Mouse (Mus musculus): ENCODE measurements around the gene Rpl7l1. TPM values are rescaled to one million over a fixed set of nuclear protein-coding genes. Genes with fewer than 3 reads are reported as not detected.

Rpl7l1 gene
- 195 and 196 TPM in 2 replicates for polyA plus RNA-seq (2014; fragmentation: Nextera tagmentation; extraction: Ambion mirVana)

- H3K4me1 ChIP-seq (ENCODE audit: control insufficient read depth, insufficient read depth, low read length) = no peaks in the 10 kb centered on the region
Measured at GRCm38 (mm10) chr17:46782341-46783221, at the start of gene Rpl7l1. TSS of gene Rpl7l1 (minus strand) at chr17:46782672.

GRCm38 (mm10) chr17:46829856-46830535 lies 47.5 kb upstream of the Rpl7l1 start:
- WGBS = 89% methylated on average over 11 of the region's 11 CpGs
- no peak for DNase-seq (ENCODE audit: low spot score)
- H3K9ac ChIP-seq (ENCODE audit: low read length) = no peak overlapping the region
- no peaks in the 10 kb centered on the region for H3K4me1 ChIP-seq (ENCODE audit: control insufficient read depth, insufficient read depth, low read length)
- no peaks in the 10 kb centered on the region for H3K27me3 ChIP-seq (ENCODE audit: control insufficient read depth, insufficient read depth, low read length)
- H3K4me3 ChIP-seq (ENCODE audit: low read depth, low read length) = no peak overlapping the region
- no peak for ATAC-seq (ENCODE audit: insufficient number of reproducible peaks, low FRiP score, low TSS enrichment, low read depth)
- H3K9me3 ChIP-seq (ENCODE audit: control insufficient read depth, low read length) = no peaks in the 10 kb centered on the region
- H3K27ac ChIP-seq (replicated peaks; ENCODE audit: low read depth, low read length) = no peak overlapping the region
- H3K36me3 ChIP-seq (ENCODE audit: control insufficient read depth, insufficient read depth, low read length) = 0 out of 2 replicates have a peak, but pooled peaks cover 4% of the 10 kb centered on the region
- H3K4me2 ChIP-seq (ENCODE audit: low read depth, severe bottlenecking) = no peak overlapping the region

More at GRCm38 (mm10) chr17:46782341-46783221, at the start of gene Rpl7l1:
- H3K27ac ChIP-seq (replicated peaks; ENCODE audit: low read depth, low read length) = peak within 1 kb of the TSS; percentile 81
- ATAC-seq (ENCODE audit: insufficient number of reproducible peaks, low FRiP score, low TSS enrichment, low read depth) = peak; percentile 83
- no peaks in the 10 kb centered on the region for H3K27me3 ChIP-seq (ENCODE audit: control insufficient read depth, insufficient read depth, low read length)
- peak within 1 kb of the TSS; percentile 81 for H3K9ac ChIP-seq (ENCODE audit: low read length)
- DNase-seq (ENCODE audit: low spot score) = peak; percentile 95
- peak within 1 kb of the TSS; percentile 72 for H3K4me2 ChIP-seq (ENCODE audit: low read depth, severe bottlenecking)
- H3K9me3 ChIP-seq (ENCODE audit: control insufficient read depth, low read length) = no peaks in the 10 kb centered on the region
- H3K4me3 ChIP-seq (ENCODE audit: low read depth, low read length) = peak within 1 kb of the TSS; percentile 76
- WGBS = under 1% methylated on average over 44 of the region's 44 CpGs
- H3K36me3 ChIP-seq (ENCODE audit: control insufficient read depth, insufficient read depth, low read length) = peaks cover 27% of the 10 kb centered on the region

- H3K4me1 ChIP-seq (ENCODE audit: control insufficient read depth, insufficient read depth, low read length) = no peaks in the 10 kb centered on the region
- no peak overlapping the region for H3K9ac ChIP-seq (ENCODE audit: low read length)
- no peak for ATAC-seq (ENCODE audit: insufficient number of reproducible peaks, low FRiP score, low TSS enrichment, low read depth)
- no peak overlapping the region for H3K27ac ChIP-seq (replicated peaks; ENCODE audit: low read depth, low read length)
- 86% methylated on average over 3 of the region's 3 CpGs for WGBS
- no peak for DNase-seq (ENCODE audit: low spot score)
- H3K27me3 ChIP-seq (ENCODE audit: control insufficient read depth, insufficient read depth, low read length) = no peaks in the 10 kb centered on the region
- H3K4me3 ChIP-seq (ENCODE audit: low read depth, low read length) = no peak overlapping the region
- H3K4me2 ChIP-seq (ENCODE audit: low read depth, severe bottlenecking) = no peak overlapping the region
- no peaks in the 10 kb centered on the region for H3K9me3 ChIP-seq (ENCODE audit: control insufficient read depth, low read length)
- peaks cover 10% of the 10 kb centered on the region; the same call in 1 of the 2 replicates for H3K36me3 ChIP-seq (ENCODE audit: control insufficient read depth, insufficient read depth, low read length)
Measured at GRCm38 (mm10) chr17:46828935-46829334, 46.5 kb upstream of the Rpl7l1 start.

GRCm38 (mm10) chr17:46823091-46823490 lies 40.6 kb upstream of the Rpl7l1 start:
- H3K4me2 ChIP-seq (ENCODE audit: low read depth, severe bottlenecking) = no peak overlapping the region
- DNase-seq (ENCODE audit: low spot score) = no peak
- H3K4me3 ChIP-seq (ENCODE audit: low read depth, low read length) = no peak overlapping the region
- 94% methylated on average over 8 of the region's 8 CpGs for WGBS
- peaks cover 14% of the 10 kb centered on the region for H3K36me3 ChIP-seq (ENCODE audit: control insufficient read depth, insufficient read depth, low read length)
- no peaks in the 10 kb centered on the region for H3K9me3 ChIP-seq (ENCODE audit: control insufficient read depth, low read length)
- ATAC-seq (ENCODE audit: insufficient number of reproducible peaks, low FRiP score, low TSS enrichment, low read depth) = no peak
- H3K27me3 ChIP-seq (ENCODE audit: control insufficient read depth, insufficient read depth, low read length) = no peaks in the 10 kb centered on the region
- H3K27ac ChIP-seq (replicated peaks; ENCODE audit: low read depth, low read length) = no peak overlapping the region
- no peak overlapping the region for H3K9ac ChIP-seq (ENCODE audit: low read length)
- no peaks in the 10 kb centered on the region for H3K4me1 ChIP-seq (ENCODE audit: control insufficient read depth, insufficient read depth, low read length)

- H3K4me3 ChIP-seq (ENCODE audit: low read depth, low read length) = no peak overlapping the region
- no peak overlapping the region for H3K9ac ChIP-seq (ENCODE audit: low read length)
- peaks cover 14% of the 10 kb centered on the region for H3K36me3 ChIP-seq (ENCODE audit: control insufficient read depth, insufficient read depth, low read length)
- no peaks in the 10 kb centered on the region for H3K27me3 ChIP-seq (ENCODE audit: control insufficient read depth, insufficient read depth, low read length)
- 93% methylated on average over 7 of the region's 7 CpGs for WGBS
- H3K9me3 ChIP-seq (ENCODE audit: control insufficient read depth, low read length) = no peaks in the 10 kb centered on the region
- ATAC-seq (ENCODE audit: insufficient number of reproducible peaks, low FRiP score, low TSS enrichment, low read depth) (no peak), DNase-seq (ENCODE audit: low spot score) (no peak)
- no peaks in the 10 kb centered on the region for H3K4me1 ChIP-seq (ENCODE audit: control insufficient read depth, insufficient read depth, low read length)
- H3K27ac ChIP-seq (replicated peaks; ENCODE audit: low read depth, low read length) = no peak overlapping the region
- H3K4me2 ChIP-seq (ENCODE audit: low read depth, severe bottlenecking) = no peak overlapping the region
Measured at GRCm38 (mm10) chr17:46820628-46821027, 38.2 kb upstream of the Rpl7l1 start.

- 90% methylated on average over 12 of the region's 12 CpGs for whole genome bisulfite sequencing
- H3K27me3 ChIP-seq (ENCODE audit: control insufficient read depth, insufficient read depth, low read length) = no peaks in the 10 kb centered on the region
- no peaks in the 10 kb centered on the region for H3K9me3 ChIP-seq (ENCODE audit: control insufficient read depth, low read length)
- no peak for ATAC-seq (ENCODE audit: insufficient number of reproducible peaks, low FRiP score, low TSS enrichment, low read depth)
- peaks cover 6% of the 10 kb centered on the region; the same call in 1 of the 2 replicates for H3K36me3 ChIP-seq (ENCODE audit: control insufficient read depth, insufficient read depth, low read length)
- H3K4me1 ChIP-seq (ENCODE audit: control insufficient read depth, insufficient read depth, low read length) = no peaks in the 10 kb centered on the region
- no peak overlapping the region for H3K27ac ChIP-seq (replicated peaks; ENCODE audit: low read depth, low read length)
- no peak for DNase-seq (ENCODE audit: low spot score)
- H3K4me2 ChIP-seq (ENCODE audit: low read depth, severe bottlenecking) = no peak overlapping the region
- H3K4me3 ChIP-seq (ENCODE audit: low read depth, low read length) = no peak overlapping the region
- H3K9ac ChIP-seq (ENCODE audit: low read length) = no peak overlapping the region
Measured at GRCm38 (mm10) chr17:46817734-46818158, 35.3 kb upstream of the Rpl7l1 start.

GRCm38 (mm10) chr17:46816306-46816705 lies 33.8 kb upstream of the Rpl7l1 start:
- H3K9me3 ChIP-seq (ENCODE audit: control insufficient read depth, low read length) = no peaks in the 10 kb centered on the region
- ATAC-seq (ENCODE audit: insufficient number of reproducible peaks, low FRiP score, low TSS enrichment, low read depth) = no peak
- H3K27ac ChIP-seq (replicated peaks; ENCODE audit: low read depth, low read length) = no peak overlapping the region
- 71% methylated on average over 13 of the region's 13 CpGs for WGBS
- no peak overlapping the region for H3K4me2 ChIP-seq (ENCODE audit: low read depth, severe bottlenecking)
- H3K4me1 ChIP-seq (ENCODE audit: control insufficient read depth, insufficient read depth, low read length) = no peaks in the 10 kb centered on the region
- peaks cover 6% of the 10 kb centered on the region; the same call in 1 of the 2 replicates for H3K36me3 ChIP-seq (ENCODE audit: control insufficient read depth, insufficient read depth, low read length)
- H3K4me3 ChIP-seq (ENCODE audit: low read depth, low read length) = no peak overlapping the region
- no peaks in the 10 kb centered on the region for H3K27me3 ChIP-seq (ENCODE audit: control insufficient read depth, insufficient read depth, low read length)
- no peak overlapping the region for H3K9ac ChIP-seq (ENCODE audit: low read length)
- DNase-seq (ENCODE audit: low spot score) = no peak

GRCm38 (mm10) chr17:46814497-46814896 lies 32.0 kb upstream of the Rpl7l1 start:
- Histone ChIP-seq H3K9me3 (ENCODE audit: control insufficient read depth, low read length) (no peaks in the 10 kb centered on the region), H3K36me3 (ENCODE audit: control insufficient read depth, insufficient read depth, low read length) (no peaks in the 10 kb centered on the region), H3K4me2 (ENCODE audit: low read depth, severe bottlenecking) (no peak overlapping the region), H3K4me1 (ENCODE audit: control insufficient read depth, insufficient read depth, low read length) (no peaks in the 10 kb centered on the region), H3K27ac (replicated peaks; ENCODE audit: low read depth, low read length) (no peak overlapping the region), H3K4me3 (ENCODE audit: low read depth, low read length) (no peak overlapping the region), H3K27me3 (ENCODE audit: control insufficient read depth, insufficient read depth, low read length) (no peaks in the 10 kb centered on the region), H3K9ac (ENCODE audit: low read length) (no peak overlapping the region)
- 92% methylated on average over 6 of the region's 6 CpGs for WGBS
- ATAC-seq (ENCODE audit: insufficient number of reproducible peaks, low FRiP score, low TSS enrichment, low read depth) (no peak), DNase-seq (ENCODE audit: low spot score) (no peak)
